In the genomic region with DNA sequence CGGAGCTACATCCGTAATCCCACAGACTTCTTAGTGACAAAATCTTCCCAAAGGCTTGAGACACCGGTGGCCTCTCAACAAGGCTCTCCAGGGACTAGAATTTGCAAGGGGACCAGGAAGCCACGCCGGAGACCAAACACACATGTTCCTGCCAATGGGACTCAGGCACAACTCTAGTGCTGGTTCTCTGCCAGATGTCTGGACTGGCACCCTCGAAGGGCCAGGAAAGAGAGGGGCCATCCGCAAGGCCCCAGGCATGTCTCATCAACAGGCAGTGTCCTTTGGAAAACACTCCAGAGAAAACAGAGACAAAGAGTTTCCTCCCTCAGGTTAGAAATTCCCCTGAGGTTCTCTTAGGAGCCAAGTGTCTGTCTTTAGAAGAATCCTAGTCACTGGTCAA, we compare ENCODE assay signal across 17 mouse cellular contexts. TPM values are rescaled to one million over a fixed set of nuclear protein-coding genes. Genes with fewer than 3 reads are reported as not detected.
DNase-seq lines count a peak whose midpoint lies in the region; ATAC-seq and TF ChIP-seq lines count a peak whose summit lies in the region.
"Had no signal": no experiment of that assay in that cellular context is flagged by ENCODE, and none has a peak within 500 bp of the region (broad histone marks: within the 10 kb centered on the region; RNA-seq: fewer than 3 reads in every experiment).

No protein-coding gene starts in this region.

- H3K27me3 ChIP-seq in heart, adult 2 months (ENCODE audit: control insufficient read depth, insufficient read depth, low read length), result no peaks in the 10 kb centered on the region
- H3K27me3 ChIP-seq: embryonic facial prominence, embryonic 13.5 days; forebrain, embryonic 13.5 days; hindbrain, embryonic 15.5 days; limb, embryonic 13.5 days; neural tube, embryonic 15.5 days had no signal

- peaks cover 6% of the 10 kb centered on the region for H3K4me1 ChIP-seq in heart, adult 2 months (ENCODE audit: control insufficient read depth, insufficient read depth, low read length)
- H3K4me1 ChIP-seq: embryonic facial prominence, embryonic 13.5 days; limb, embryonic 13.5 days had no signal

- intact Hi-C loops in heart, adult 2 months (cut with DNase I), result no loop called here

- ATAC-seq in monocyte, adult 5-6 weeks (replicated peaks; ENCODE audit: insufficient number of reproducible peaks, low FRiP score, low TSS enrichment, poor library complexity, severe bottlenecking), result no peak
- ATAC-seq: forebrain, embryonic 13.5 days; midbrain, embryonic 16.5 days had no signal

- H3K4me3 ChIP-seq in heart, adult 2 months, result no peak overlapping the region
- H3K4me3 ChIP-seq: embryonic facial prominence, embryonic 13.5 days; forebrain, embryonic 13.5 days; hindbrain, embryonic 15.5 days; limb, embryonic 13.5 days; neural tube, embryonic 15.5 days had no signal

- H3K79me2 ChIP-seq in heart, adult 2 months (replicated peaks; ENCODE audit: control insufficient read depth, insufficient read depth, low read length), result no peaks in the 10 kb centered on the region

- no peak for TF ChIP-seq EP300 in heart, adult 2 months (IDR thresholded peaks at IDR 0.05; ENCODE audit: insufficient read depth, low read depth, low read length)

- no peak for TF ChIP-seq CTCF in heart, adult 2 months (IDR thresholded peaks at IDR 0.05)

- 38% methylated on average over 7 of the region's 7 CpGs for WGBS in heart, adult 2 months

- H3K27ac ChIP-seq in heart, adult 2 months, result peak overlapping the region; percentile 38
- H3K27ac ChIP-seq: embryonic facial prominence, embryonic 13.5 days; forebrain, embryonic 13.5 days; hindbrain, embryonic 15.5 days; limb, embryonic 13.5 days; neural tube, embryonic 15.5 days had no signal

- DNase-seq in adrenal gland, adult (ENCODE audit: inconsistent age in 2 of 2, low spot score in 1 of 2), result peak; percentile 27 to 46
- DNase-seq in adrenal gland, postnatal 4 days (ENCODE audit: low spot score in 2 of 2), result no peak
- DNase-seq in heart, adult 2 months, result peak in 1 of 2 experiments; percentile 17
- DNase-seq in heart, postnatal 4 days, result peak; percentile 22
- peak; percentile 18 to 31 for DNase-seq in kidney, postnatal 4 days
- DNase-seq in left cerebral cortex, adult 8-10 months (ENCODE audit: low spot score in 2 of 2), result no peak
- no peak for DNase-seq in retina, postnatal 1 day
- DNase-seq: cerebellum, adult 9-11 months; gastrocnemius, postnatal 14 days; layer of hippocampus, adult 9-11 months had no signal

- H3K9ac ChIP-seq in heart, adult 2 months (ENCODE audit: low read depth, low read length), result no peak overlapping the region
- H3K9ac ChIP-seq: embryonic facial prominence, embryonic 13.5 days; forebrain, embryonic 13.5 days; hindbrain, embryonic 15.5 days; limb, embryonic 13.5 days; neural tube, embryonic 15.5 days had no signal

- no peaks in the 10 kb centered on the region for H3K36me3 ChIP-seq in heart, adult 2 months (ENCODE audit: control insufficient read depth, insufficient read depth, low read length)
- H3K36me3 ChIP-seq: embryonic facial prominence, embryonic 13.5 days; hindbrain, embryonic 15.5 days; limb, embryonic 13.5 days; neural tube, embryonic 15.5 days had no signal

- TF ChIP-seq POLR2A in heart, adult 2 months (IDR thresholded peaks at IDR 0.05; ENCODE audit: insufficient read depth, low read depth, low read length), result no peak

RNA-seq across cellular contexts. Expression of gene Ttc9, which starts 59.7 kb away (rescaled TPM):
- total RNA-seq in adrenal gland, postnatal 4 days (2021), result 1 to 10 TPM; 5.4 to 8.0 TPM
- total RNA-seq in heart, adult 2 months (2021), result 1 to 10 TPM; 1.7 to 2.2 TPM
- polyA plus RNA-seq in heart, adult 2 months (2012; rRNA removed), result 1.7 and 2.0 TPM in 2 replicates
- 1 to 10 TPM; 9.1 to 9.8 TPM for total RNA-seq in heart, postnatal 4 days (2021)
- 0.64 TPM in 1 of 3 replicates, not detected in the others for total RNA-seq in monocyte, adult 5-6 weeks (2017)
- 10 to 100 TPM; 45.1 to 53.9 (median 51.0) TPM for total RNA-seq in left cerebral cortex, adult 8-10 months (2022)

Comparison
In these comparisons a context has a peak if more than half of its experiments do, and no peak if none do; other contexts are left out.
1. DNase-seq: peak in adrenal gland, adult (2 of 2), heart, postnatal 4 days (single experiment) and kidney, postnatal 4 days (2 of 2); none in adrenal gland, postnatal 4 days (0 of 2), left cerebral cortex, adult 8-10 months (0 of 2) and retina, postnatal 1 day (single experiment).
2. RNA of gene Ttc9, which starts 59.7 kb away (total RNA-seq): 45.1 to 53.9 TPM in left cerebral cortex, adult 8-10 months; 9.1 to 9.8 TPM in heart, postnatal 4 days, 5.4 to 8.0 TPM in adrenal gland, postnatal 4 days, 1.7 to 2.2 TPM in heart, adult 2 months and 0.64 TPM in monocyte, adult 5-6 weeks; every median in the first group is over 4 times any median in the second.